Mouse (Mus musculus) CH12.LX (cell line): ENCODE results near the gene Acadvl. TPM values are rescaled to one million over a fixed set of nuclear protein-coding genes. Genes with fewer than 3 reads are reported as not detected.

ENCODE experiments used
- DNase-seq: peaks from one replicate; pipeline ENCODE4 v3.0.0-alpha.2; 2013; ENCODE audit errors: extremely low read depth
- H3K27ac ChIP-seq: 2 replicates; pipeline ENCODE4 v1.5.1; 2012; ENCODE audit warnings: low read depth, mild to moderate bottlenecking, control low read depth, moderate library complexity; ENCODE audit not compliant: insufficient read depth
- H3K27me3 ChIP-seq: replicated peaks from 2 replicates; pipeline ENCODE3; 2012; ENCODE audit warnings: inconsistent platforms
- H3K36me3 ChIP-seq, 2 experiments: replicated peaks in 1 of 2; 2 replicates each; pipeline versions ENCODE3 to v1.6.1; 2012; ENCODE audit warnings: inconsistent platforms in 1 of 2, low read length in 1 of 2, mild to moderate bottlenecking in 1 of 2, mixed read lengths in 1 of 2, moderate library complexity in 1 of 2; ENCODE audit not compliant: control insufficient read depth in 1 of 2, insufficient read depth in 1 of 2
- H3K4me1 ChIP-seq, 2 experiments: 2 replicates each; pipeline ENCODE4 v1.6.1; 2012; ENCODE audit warnings: inconsistent platforms in 1 of 2, moderate library complexity in 1 of 2; ENCODE audit not compliant: insufficient read depth in 2 of 2, control insufficient read depth in 1 of 2
- H3K4me2 ChIP-seq: 2 replicates; pipeline ENCODE4 v1.6.1; 2012; ENCODE audit warnings: low read depth, mild to moderate bottlenecking, control low read depth; ENCODE audit not compliant: poor library complexity, insufficient read depth, severe bottlenecking
- H3K4me3 ChIP-seq, 3 experiments: fragments of 150-350 bp in 1 of 3; sonication (generic) in 1 of 3; replicated peaks in 1 of 3; 2 replicates each; pipeline versions ENCODE3 to v1.5.1; 2011 to 2012; ENCODE audit warnings: low read depth in 2 of 3, low read length in 2 of 3, mild to moderate bottlenecking in 2 of 3, moderate library complexity in 2 of 3, control low read depth in 1 of 3, improper control_type of control experiment in 1 of 3, inconsistent platforms in 1 of 3, mixed read lengths in 1 of 3; ENCODE audit not compliant: poor library complexity in 1 of 3
- H3K79me2 ChIP-seq: replicated peaks from 2 replicates; pipeline ENCODE4 v1.6.1; 2012; ENCODE audit warnings: mild to moderate bottlenecking, moderate library complexity; ENCODE audit not compliant: control insufficient read depth, poor library complexity, insufficient read depth, severe bottlenecking; ENCODE audit errors: extremely low read depth
- H3K9ac ChIP-seq: 2 replicates; pipeline ENCODE4 v1.6.1; 2012; ENCODE audit warnings: low read depth, mild to moderate bottlenecking, control low read depth, moderate library complexity; ENCODE audit not compliant: insufficient read depth
- H3K9me3 ChIP-seq: replicated peaks from 2 replicates; pipeline ENCODE3; 2012; ENCODE audit warnings: low read length, inconsistent platforms, mixed read lengths
- CHD1 ChIP-seq: IDR thresholded peaks from 2 replicates; pipeline ENCODE4 v1.6.1; 2012; ENCODE audit warnings: low read depth, low read length, improper control_type of control experiment, inconsistent platforms
- CHD2 ChIP-seq: IDR thresholded peaks from 2 replicates; pipeline ENCODE4 v1.6.1; 2011; ENCODE audit warnings: low read length, improper control_type of control experiment
- CTCF ChIP-seq, 2 experiments: IDR thresholded peaks in 1 of 2; conservative IDR thresholded peaks in 1 of 2; 2 replicates each; pipeline ENCODE4 v1.5.1; 2011 to 2012; ENCODE audit warnings: low read depth in 2 of 2, low read length in 2 of 2, improper control_type of control experiment in 1 of 2, inconsistent platforms in 1 of 2, mild to moderate bottlenecking in 1 of 2, moderate library complexity in 1 of 2
- EP300 ChIP-seq: IDR thresholded peaks from 2 replicates; pipeline ENCODE4 v1.6.1; 2011; ENCODE audit warnings: low read length, improper control_type of control experiment
- GABPA ChIP-seq: IDR thresholded peaks from 2 replicates; pipeline ENCODE4 v1.6.1; 2012; ENCODE audit warnings: low read depth, low read length, improper control_type of control experiment, inconsistent platforms; ENCODE audit not compliant: insufficient replicate concordance
- HCFC1 ChIP-seq: IDR thresholded peaks from 2 replicates; pipeline ENCODE4 v1.6.1; 2012; ENCODE audit warnings: low read depth, mild to moderate bottlenecking, inconsistent platforms, low read length, improper control_type of control experiment
- JUND ChIP-seq: conservative IDR thresholded peaks from 2 replicates; pipeline ENCODE4 v1.6.1; 2011; ENCODE audit warnings: low read depth, low read length, improper control_type of control experiment
- MAFK ChIP-seq: IDR thresholded peaks from 2 replicates; pipeline ENCODE4 v1.6.1; 2011; ENCODE audit warnings: low read length, improper control_type of control experiment; ENCODE audit not compliant: insufficient replicate concordance
- MAX ChIP-seq: IDR thresholded peaks from 2 replicates; pipeline ENCODE4 v1.6.1; 2011; ENCODE audit warnings: low read length, improper control_type of control experiment
- MEF2A ChIP-seq: IDR thresholded peaks from 2 replicates; pipeline ENCODE4 v1.6.1; 2014; ENCODE audit warnings: low read depth, mild to moderate bottlenecking, inconsistent platforms, low read length, improper control_type of control experiment, borderline replicate concordance
- MXI1 ChIP-seq: IDR thresholded peaks from 2 replicates; pipeline ENCODE4 v1.6.1; 2011; ENCODE audit warnings: mild to moderate bottlenecking, low read depth, low read length, improper control_type of control experiment
- MYC ChIP-seq: IDR thresholded peaks from 2 replicates; pipeline ENCODE4 v1.6.1; 2011; ENCODE audit warnings: low read depth, mild to moderate bottlenecking, improper control_type of control experiment, low read length
- NELFE ChIP-seq: IDR thresholded peaks from 2 replicates; pipeline ENCODE4 v1.6.1; 2011; ENCODE audit warnings: low read depth, low read length, improper control_type of control experiment
- NRF1 ChIP-seq: IDR thresholded peaks from 2 replicates; pipeline ENCODE4 v1.6.1; 2014; ENCODE audit warnings: low read depth, mild to moderate bottlenecking, inconsistent platforms, low read length, improper control_type of control experiment, moderate library complexity
- POLR2A ChIP-seq: IDR thresholded peaks from 2 replicates; pipeline ENCODE4 v1.6.1; 2011; ENCODE audit warnings: low read depth, mild to moderate bottlenecking, improper control_type of control experiment, low read length
- RAD21 ChIP-seq: IDR thresholded peaks from 2 replicates; pipeline ENCODE4 v1.6.1; 2011; ENCODE audit warnings: low read depth, mild to moderate bottlenecking, low read length, improper control_type of control experiment, moderate library complexity
- SIN3A ChIP-seq: IDR thresholded peaks from 2 replicates; pipeline ENCODE4 v1.6.1; 2012; ENCODE audit warnings: low read length, improper control_type of control experiment, inconsistent platforms
- TBP ChIP-seq: conservative IDR thresholded peaks from 2 replicates; pipeline ENCODE4 v1.6.1; 2011; ENCODE audit warnings: low read depth, low read length, improper control_type of control experiment
- TCF12 ChIP-seq: IDR thresholded peaks from 2 replicates; pipeline ENCODE4 v1.6.1; 2014; ENCODE audit warnings: low read depth, mild to moderate bottlenecking, inconsistent platforms, low read length, improper control_type of control experiment
- ZKSCAN1 ChIP-seq: IDR thresholded peaks from 2 replicates; pipeline ENCODE4 v1.6.1; 2012; ENCODE audit warnings: low read depth, inconsistent platforms, low read length, improper control_type of control experiment, borderline replicate concordance
- ZNF384 ChIP-seq: IDR thresholded peaks from 2 replicates; pipeline ENCODE4 v1.6.1; 2012; ENCODE audit warnings: low read depth, low read length, improper control_type of control experiment, inconsistent platforms
- dilution Hi-C: fragments of 300-500 bp; cut with MboI; formaldehyde crosslinking; loops from 2 replicates; pipeline ENCODE4 v1.14.3; 2020; ENCODE audit warnings: low sequenced_read_pairs; ENCODE audit not compliant: extremely low pct_unique_long_range_greater_than_20kb, extremely low pct_ligation_motif_present
- in situ Hi-C: fragments of 300-500 bp; cut with MboI; formaldehyde crosslinking; loops from 3 replicates; pipeline ENCODE4 v1.14.3; 2019; ENCODE audit warnings: low sequenced_read_pairs, low pct_ligation_motif_present, low pct_unique_long_range_greater_than_20kb, mixed read lengths
- polyA plus RNA-seq: library from polyadenylated mRNA; unstranded; fragments of >175 nt; gene quantifications from 2 replicates; pipeline ENCODE4 v1.2.1, GENCODE M21; 2012; ENCODE audit warnings: low read depth; ENCODE audit not compliant: insufficient read length
- total RNA-seq, 2 experiments: library from RNA; depleted of rRNA; stranded (reverse); fragments of 300-350 nt in 1 of 2; fragments of >200 nt in 1 of 2; gene quantifications; 2 replicates each; pipeline ENCODE4 v1.2.3; 2012 to 2014

Gene Acadvl
- total and polyA plus RNA-seq, 3 experiments, result 76.9 to 148 (median 81.8) TPM

- TF ChIP-seq NRF1 (peak; percentile 84), MEF2A (peak; percentile 61), TBP (0 out of 2 replicates have a peak, but pooled peaks have one; percentile 24), ZKSCAN1 (no peak), JUND (no peak), CTCF (conservative IDR thresholded peaks at IDR 0.05 in 1 of 2, IDR thresholded peaks at IDR 0.05 in 1 of 2; ENCODE audit: low read depth in 2 of 2, low read length in 2 of 2) (no peak), NELFE (peak; percentile 68; the same call in 1 of the 2 replicates), TCF12 (peak; percentile 81; the same call in 1 of the 2 replicates), CHD2 (peak; percentile 44; the same call in 1 of the 2 replicates), MAFK (no peak), POLR2A (peak; percentile 82), RAD21 (no peak), HCFC1 (peak; percentile 77), MAX (peak; percentile 100), ZNF384 (no peak), CHD1 (no peak), MXI1 (peak; percentile 89), EP300 (no peak), MYC (peak; percentile 70; the same call in 1 of the 2 replicates)
These were observed 14.8 kb downstream of the Acadvl start, which contains the start of gene Dvl2 (continued) for GRCm38 (mm10) chr11:70000396-70000898.

GRCm38 (mm10) chr11:69999666-70000065 lies 15.5 kb downstream of the Acadvl start:
- peak; percentile 63 for DNase-seq
- no peaks in the 10 kb centered on the region for H3K27me3 ChIP-seq
- no peaks in the 10 kb centered on the region for H3K9me3 ChIP-seq
- dilution Hi-C loops, result no loop called here
- peaks cover 52% of the 10 kb centered on the region for H3K79me2 ChIP-seq
- H3K4me1 ChIP-seq, result peaks cover 9 to 62% of the 10 kb centered on the region in 2 experiments; a peak in 3 of 4 replicates
- H3K4me2 ChIP-seq, result 0 out of 2 replicates have a peak overlapping the region, but pooled peaks have one; percentile 4
- peak overlapping the region; percentile 18 for H3K27ac ChIP-seq
- peaks cover 30 to 59% of the 10 kb centered on the region in 2 experiments for H3K36me3 ChIP-seq
- no peak overlapping the region for H3K4me3 ChIP-seq
- in situ Hi-C loops, result loop anchor here (25.0 kb wide), 1 partner anchor 912 kb away; the partner anchor contains the start of genes Per1 and Vamp2
- TF ChIP-seq NELFE, result no peak
- TF ChIP-seq GABPA, result no peak
- no peak for TF ChIP-seq SIN3A
- TF ChIP-seq MYC, result no peak
- no peak for TF ChIP-seq EP300
- no peak for TF ChIP-seq ZKSCAN1
- TF ChIP-seq MXI1, result no peak
- TF ChIP-seq, all 38 proteins: peak for 0
- no peak overlapping the region for H3K9ac ChIP-seq
